9 mouse cellular contexts compared by ENCODE assay signal in genomic region chr13:73907683-73908412, GRCm38 (mm10). TPM values are rescaled to one million over a fixed set of nuclear protein-coding genes. Genes with fewer than 3 reads are reported as not detected.
DNase-seq lines count a peak whose midpoint lies in the region; ATAC-seq lines count a peak whose summit lies in the region.
"Had no signal": no experiment of that assay in that cellular context is flagged by ENCODE, and none has a peak within 500 bp of the region (broad histone marks: within the 10 kb centered on the region; RNA-seq: fewer than 3 reads in every experiment).

No protein-coding gene starts in this region.

- ATAC-seq in cerebellum, adult (ENCODE audit: insufficient number of reproducible peaks, low FRiP score, low TSS enrichment) = peak; percentile 46; the same call in 1 of the 2 replicates
- ATAC-seq in forebrain, embryonic 16.5 days = peak; percentile 87
- ATAC-seq in intestine, embryonic 15.5 days = peak; percentile 51; the same call in 1 of the 2 replicates

- H3K4me2 ChIP-seq in forebrain, embryonic 16.5 days (ENCODE audit: low read length) = no peak overlapping the region
- no peak overlapping the region for H3K4me2 ChIP-seq in intestine, embryonic 15.5 days (replicated peaks)
- H3K4me2 ChIP-seq: heart, embryonic 13.5 days had no signal

- no peak for DNase-seq in cerebellum, adult 11 months
- peak; percentile 34 for DNase-seq in urinary bladder, postnatal 25 days (ENCODE audit: low spot score)
- no peak for DNase-seq in urinary bladder, postnatal 10 days (ENCODE audit: low spot score)
- DNase-seq in lung, postnatal 10 days = peak; percentile 74
- peak; percentile 40 for DNase-seq in right cerebral cortex, postnatal 4 days

- H3K4me3 ChIP-seq in forebrain, embryonic 16.5 days (replicated peaks; ENCODE audit: low read length) = no peak overlapping the region
- no peak overlapping the region for H3K4me3 ChIP-seq in intestine, embryonic 15.5 days (replicated peaks)
- H3K4me3 ChIP-seq: heart, embryonic 13.5 days had no signal

- H3K36me3 ChIP-seq in forebrain, embryonic 16.5 days (ENCODE audit: control insufficient read depth, insufficient read depth) = peaks cover 4% of the 10 kb centered on the region; the same call in 1 of the 2 replicates
- H3K36me3 ChIP-seq in intestine, embryonic 15.5 days = no peaks in the 10 kb centered on the region; the same call in 1 of the 2 replicates

- H3K27ac ChIP-seq in forebrain, embryonic 16.5 days (ENCODE audit: low read length) = no peak overlapping the region
- H3K27ac ChIP-seq in intestine, embryonic 15.5 days = no peak overlapping the region
- H3K27ac ChIP-seq: heart, embryonic 13.5 days had no signal

- no peaks in the 10 kb centered on the region for H3K9me3 ChIP-seq in forebrain, embryonic 16.5 days (ENCODE audit: control insufficient read depth, low read length)
- no peaks in the 10 kb centered on the region for H3K9me3 ChIP-seq in intestine, embryonic 15.5 days
- H3K9me3 ChIP-seq: heart, embryonic 13.5 days had no signal

- no peaks in the 10 kb centered on the region for H3K4me1 ChIP-seq in forebrain, embryonic 16.5 days (replicated peaks; ENCODE audit: control insufficient read depth, insufficient read depth, low read length)
- H3K4me1 ChIP-seq in intestine, embryonic 15.5 days (replicated peaks) = no peaks in the 10 kb centered on the region
- H3K4me1 ChIP-seq: heart, embryonic 13.5 days had no signal

- H3K9ac ChIP-seq in forebrain, embryonic 16.5 days (replicated peaks; ENCODE audit: low read depth, low read length) = no peak overlapping the region
- no peak overlapping the region for H3K9ac ChIP-seq in intestine, embryonic 15.5 days
- H3K9ac ChIP-seq: heart, embryonic 13.5 days had no signal

- no peaks in the 10 kb centered on the region for H3K27me3 ChIP-seq in forebrain, embryonic 16.5 days (replicated peaks; ENCODE audit: control insufficient read depth, insufficient read depth, low read length)
- H3K27me3 ChIP-seq in intestine, embryonic 15.5 days (replicated peaks) = no peaks in the 10 kb centered on the region
- H3K27me3 ChIP-seq: heart, embryonic 13.5 days had no signal

- whole genome bisulfite sequencing in forebrain, embryonic 16.5 days = 69% methylated on average over 2 of the region's 2 CpGs
- WGBS in intestine, embryonic 15.5 days = 57% methylated on average over 2 of the region's 2 CpGs

RNA-seq across cellular contexts. Expression of gene Trip13, which starts 29.7 kb away (rescaled TPM):
- polyA plus RNA-seq in forebrain, embryonic 16.5 days (2015; fragmentation: Nextera tagmentation; extraction: Ambion mirVana) = 16.5 and 18.9 TPM in 2 replicates
- polyA plus RNA-seq in intestine, embryonic 15.5 days (2015; fragmentation: Nextera tagmentation; extraction: Ambion mirVana) = 36.8 and 41.3 TPM in 2 replicates

RNA-seq across cellular contexts. Expression of gene Brd9, which starts 29.8 kb away (rescaled TPM):
- 102 and 104 TPM in 2 replicates for polyA plus RNA-seq in forebrain, embryonic 16.5 days (2015; fragmentation: Nextera tagmentation; extraction: Ambion mirVana)
- polyA plus RNA-seq in intestine, embryonic 15.5 days (2015; fragmentation: Nextera tagmentation; extraction: Ambion mirVana) = 34.7 and 37.6 TPM in 2 replicates

RNA-seq across cellular contexts. Expression of gene Zdhhc11, which starts 55.8 kb away (rescaled TPM):
- not detected in 2 replicates for polyA plus RNA-seq in forebrain, embryonic 16.5 days (2015; fragmentation: Nextera tagmentation; extraction: Ambion mirVana)
- polyA plus RNA-seq in intestine, embryonic 15.5 days (2015; fragmentation: Nextera tagmentation; extraction: Ambion mirVana) = not detected in 2 replicates
- polyA plus RNA-seq: heart, embryonic 13.5 days had no signal

Comparison
In these comparisons a context has a peak if more than half of its experiments do, and no peak if none do; other contexts are left out.
1. DNase-seq: peak in urinary bladder, postnatal 25 days (single experiment), lung, postnatal 10 days (single experiment) and right cerebral cortex, postnatal 4 days (single experiment); none in cerebellum, adult 11 months (single experiment) and urinary bladder, postnatal 10 days (single experiment).
2. Peak in every context shown above with its lines, with median percentiles within 50 percentile points of each other: ATAC-seq.